Mouse (Mus musculus) liver, embryonic 15.5 days (tissue): ENCODE measurements around the gene Gltp. TPM values are rescaled to one million over a fixed set of nuclear protein-coding genes. Genes with fewer than 3 reads are reported as not detected.

Experiments
- ATAC-seq: fragments of 200-750 bp; cut with Nextera tagmentation; 2 replicates; pipeline ENCODE4 v1.8.0; 2017; ENCODE audit warnings: moderate number of reproducible peaks, mild to moderate bottlenecking, moderate library complexity; ENCODE audit not compliant: insufficient read depth
- H3K27ac ChIP-seq: fragments of 300-500 bp; sonication (generic); replicated peaks from 2 replicates; pipeline ENCODE4 v1.5.1; 2015; ENCODE audit warnings: mild to moderate bottlenecking, inconsistent platforms
- H3K27me3 ChIP-seq: fragments of 300-500 bp; sonication (generic); 2 replicates; pipeline ENCODE4 v1.6.1; 2015; ENCODE audit warnings: mild to moderate bottlenecking, inconsistent platforms
- H3K36me3 ChIP-seq: fragments of 300-500 bp; sonication (generic); replicated peaks from 2 replicates; pipeline ENCODE4 v1.6.1; 2015; ENCODE audit warnings: moderate library complexity, mild to moderate bottlenecking, inconsistent platforms
- H3K4me1 ChIP-seq: fragments of 300-500 bp; sonication (generic); replicated peaks from 2 replicates; pipeline ENCODE4 v1.6.1; 2015; ENCODE audit warnings: inconsistent platforms
- H3K4me2 ChIP-seq: fragments of 300-500 bp; sonication (generic); 2 replicates; pipeline ENCODE4 v1.6.1; 2015; ENCODE audit warnings: moderate library complexity, mild to moderate bottlenecking, inconsistent platforms
- H3K4me3 ChIP-seq: fragments of 300-500 bp; sonication (generic); replicated peaks from 2 replicates; pipeline ENCODE4 v1.5.1; 2015; ENCODE audit warnings: mild to moderate bottlenecking, inconsistent platforms
- H3K9ac ChIP-seq: fragments of 300-500 bp; sonication (generic); 2 replicates; pipeline ENCODE4 v1.6.1; 2015; ENCODE audit warnings: moderate library complexity, mild to moderate bottlenecking, inconsistent platforms
- H3K9me3 ChIP-seq: fragments of 300-500 bp; sonication (generic); replicated peaks from 2 replicates; pipeline ENCODE4 v1.6.1; 2016; ENCODE audit warnings: inconsistent platforms
- WGBS: fragments of 180-500 bp; shearing (Covaris S2); methylation state at CpG from one replicate; pipeline ENCODE4 v1.1.7; 2015; ENCODE audit warnings: mixed read lengths; ENCODE audit not compliant: insufficient replicate concordance; 5-methylcytosine and 5-hydroxymethylcytosine counted together
- polyA plus RNA-seq: library from polyadenylated mRNA; unstranded; fragments of >200 nt; fragmentation: Nextera tagmentation; extraction: Ambion mirVana; gene quantifications from 2 replicates; pipeline ENCODE4 v1.2.1, GENCODE M21; 2015

Gene Gltp
- polyA plus RNA-seq, 1 experiment from 2014 or later = 36.2 TPM

DNA sequence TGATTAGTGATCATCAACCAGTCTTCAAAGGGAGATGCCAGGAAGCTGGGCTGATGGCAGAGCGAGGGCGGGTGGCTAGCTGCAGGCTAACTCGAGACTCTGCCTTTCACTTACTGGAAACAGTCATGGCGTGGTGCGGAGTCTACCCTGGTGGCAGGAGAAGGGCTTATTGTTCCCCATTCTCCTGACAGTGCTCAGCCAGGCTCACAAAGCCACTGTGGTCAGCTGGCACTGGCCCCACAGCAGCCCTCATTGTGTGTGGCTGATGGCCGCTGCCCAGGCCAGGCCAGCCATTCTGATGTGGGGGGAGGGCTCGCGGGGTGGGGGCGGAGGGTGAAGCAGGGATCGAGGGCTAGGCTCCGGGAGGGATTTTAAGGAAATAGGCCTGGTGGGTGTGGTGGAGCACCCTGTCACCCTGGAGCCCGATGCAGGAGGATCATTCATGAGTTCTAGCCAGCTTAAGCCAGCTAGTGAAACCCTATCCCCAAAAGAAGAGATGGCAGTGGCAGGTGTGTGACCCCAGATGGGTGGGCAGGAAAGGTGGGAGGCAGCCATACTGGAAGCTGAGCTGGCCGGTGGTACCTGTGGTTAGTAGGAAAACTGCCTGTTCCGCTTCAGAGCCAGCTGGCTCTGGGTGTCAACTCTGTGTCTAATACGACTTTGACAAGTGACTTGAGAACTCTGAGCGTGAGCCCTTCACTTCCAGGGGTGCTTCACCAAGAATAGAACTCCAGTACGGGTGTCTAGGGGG is 10.8 kb downstream of the Gltp start:
- 59% methylated on average over 17 of the region's 17 CpGs for WGBS
- no peak overlapping the region for H3K4me2 ChIP-seq
- H3K36me3 ChIP-seq = no peaks in the 10 kb centered on the region; the same call in 1 of the 2 replicates
- no peak overlapping the region for H3K9ac ChIP-seq
- H3K4me3 ChIP-seq = no peak overlapping the region
- ATAC-seq = no peak
- no peaks in the 10 kb centered on the region for H3K27me3 ChIP-seq
- no peaks in the 10 kb centered on the region for H3K9me3 ChIP-seq
- no peaks in the 10 kb centered on the region; the same call in 1 of the 2 replicates for H3K4me1 ChIP-seq
- no peak overlapping the region for H3K27ac ChIP-seq

DNA sequence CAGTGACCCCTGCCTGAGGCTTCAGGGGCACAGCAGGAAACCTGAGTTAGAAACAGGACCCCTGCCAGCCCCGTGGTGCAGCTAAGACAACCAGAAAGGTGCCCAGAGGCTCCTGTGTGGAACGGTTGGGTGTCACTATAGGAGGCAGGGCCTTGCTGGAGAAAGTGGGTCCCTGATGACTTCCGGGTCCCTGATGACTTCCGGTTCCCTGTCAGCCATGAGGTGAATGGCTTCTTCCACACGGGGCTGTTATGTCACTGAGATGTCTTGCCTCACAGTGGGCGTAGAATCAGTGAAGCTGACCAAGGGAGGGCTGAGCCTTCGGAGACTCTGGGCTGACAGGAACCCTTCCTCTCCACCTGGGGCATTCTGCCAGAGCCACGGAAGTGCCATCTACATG is 16.2 kb downstream of the Gltp start:
- H3K4me1 ChIP-seq = no peaks in the 10 kb centered on the region
- H3K4me2 ChIP-seq = no peak overlapping the region
- ATAC-seq = no peak
- no peaks in the 10 kb centered on the region for H3K9me3 ChIP-seq
- 73% methylated on average over 8 of the region's 8 CpGs for WGBS
- H3K27ac ChIP-seq = no peak overlapping the region
- H3K9ac ChIP-seq = no peak overlapping the region
- H3K4me3 ChIP-seq = no peak overlapping the region
- peaks cover 4% of the 10 kb centered on the region; the same call in 1 of the 2 replicates for H3K36me3 ChIP-seq
- no peaks in the 10 kb centered on the region for H3K27me3 ChIP-seq

DNA sequence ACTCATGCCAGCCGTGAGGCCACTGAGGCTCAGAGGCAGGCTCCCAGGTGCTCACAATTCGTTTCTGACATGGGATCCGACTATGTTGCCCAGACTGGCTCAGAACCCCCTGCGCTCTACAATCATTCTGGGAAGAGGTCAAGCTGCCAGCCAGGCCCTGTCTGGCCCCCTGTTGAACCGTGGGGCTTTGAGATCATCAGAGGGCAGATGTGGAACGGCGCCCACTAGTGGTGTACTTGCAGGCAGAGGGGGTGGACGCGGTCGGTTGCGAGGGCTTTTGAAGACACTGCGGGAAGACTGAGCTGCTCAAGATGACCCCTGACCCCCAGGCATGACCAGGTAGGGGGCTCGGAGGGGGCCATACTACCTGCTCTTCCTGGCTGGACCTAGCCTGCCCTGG is 17.7 kb downstream of the Gltp start:
- no peak overlapping the region for H3K27ac ChIP-seq
- no peak overlapping the region for H3K4me2 ChIP-seq
- H3K4me3 ChIP-seq = no peak overlapping the region
- WGBS = 81% methylated on average over 13 of the region's 13 CpGs
- no peak overlapping the region for H3K9ac ChIP-seq
- peaks cover 4% of the 10 kb centered on the region; the same call in 1 of the 2 replicates for H3K36me3 ChIP-seq
- no peaks in the 10 kb centered on the region for H3K9me3 ChIP-seq
- H3K4me1 ChIP-seq = peaks cover under 1% of the 10 kb centered on the region; the same call in 1 of the 2 replicates
- ATAC-seq = no peak
- no peaks in the 10 kb centered on the region for H3K27me3 ChIP-seq

DNA sequence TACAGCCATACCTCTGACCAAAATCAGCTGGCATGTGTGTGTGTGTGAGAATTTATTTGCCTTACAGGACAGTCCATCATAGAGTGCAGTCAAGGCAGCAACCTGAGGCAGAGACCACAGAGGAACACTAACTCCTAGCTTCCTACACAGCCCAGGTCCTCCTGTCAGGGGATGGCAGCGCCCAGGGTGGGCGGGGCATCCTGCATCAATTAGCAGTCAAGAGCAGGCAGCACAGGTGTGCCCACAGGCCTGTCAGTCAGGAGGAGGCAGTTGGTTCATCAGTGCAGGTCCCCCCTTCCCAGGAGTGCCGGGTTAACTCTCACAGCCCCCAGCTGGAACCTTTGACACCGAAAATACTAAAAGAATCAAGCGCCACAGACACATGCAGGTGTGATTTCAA is 21.8 kb downstream of the Gltp start:
- H3K27ac ChIP-seq = no peak overlapping the region
- no peaks in the 10 kb centered on the region; the same call in 1 of the 2 replicates for H3K27me3 ChIP-seq
- 0 out of 2 replicates have a peak, but pooled peaks cover 4% of the 10 kb centered on the region for H3K36me3 ChIP-seq
- no peaks in the 10 kb centered on the region for H3K9me3 ChIP-seq
- no peak overlapping the region for H3K4me2 ChIP-seq
- no peak overlapping the region for H3K9ac ChIP-seq
- no peak overlapping the region for H3K4me3 ChIP-seq
- H3K4me1 ChIP-seq = peaks cover 15% of the 10 kb centered on the region
- WGBS = 84% methylated on average over 5 of the region's 5 CpGs
- no peak for ATAC-seq

DNA sequence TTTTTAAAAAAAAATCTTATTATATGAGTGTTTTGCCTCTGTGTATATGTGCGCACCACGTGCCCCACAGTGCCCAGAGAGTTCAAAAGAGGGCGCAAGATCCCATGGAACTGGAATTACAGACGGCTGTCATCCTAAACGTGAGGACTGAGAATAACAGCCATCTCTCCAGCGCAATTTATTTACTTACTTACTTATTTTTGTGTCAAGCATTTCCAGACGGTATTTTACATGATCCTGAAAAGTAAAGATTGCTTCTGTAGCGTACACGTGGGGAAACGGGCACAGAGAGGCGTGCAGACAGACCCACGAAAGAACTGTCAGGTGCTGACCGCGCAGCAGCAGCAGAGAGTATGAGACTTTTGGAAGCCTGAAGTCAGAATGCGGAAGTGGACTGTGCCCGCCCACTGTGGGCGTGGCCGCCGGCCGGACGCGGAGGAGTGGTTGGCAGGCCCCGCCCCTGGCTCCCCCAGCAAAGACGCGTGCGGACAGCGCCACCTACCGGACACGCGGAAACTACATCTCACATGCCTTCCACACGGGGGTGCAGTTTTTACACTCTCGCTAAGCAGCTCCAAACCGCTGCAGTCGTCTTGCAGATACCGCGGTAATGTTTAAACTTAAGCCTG is 23.4 kb downstream of the Gltp start:
- peak; percentile 87 for ATAC-seq
- Histone ChIP-seq H3K9me3 (no peaks in the 10 kb centered on the region), H3K4me1 (peaks cover 15% of the 10 kb centered on the region), H3K4me2 (peak overlapping the region; percentile 80), H3K4me3 (peak overlapping the region; percentile 45), H3K36me3 (0 out of 2 replicates have a peak, but pooled peaks cover 4% of the 10 kb centered on the region), H3K27ac (peak overlapping the region; percentile 69), H3K27me3 (no peaks in the 10 kb centered on the region; the same call in 1 of the 2 replicates), H3K9ac (peak overlapping the region; percentile 31; the same call in 1 of the 2 replicates)
- 2% methylated on average over 36 of the region's 36 CpGs for WGBS

DNA sequence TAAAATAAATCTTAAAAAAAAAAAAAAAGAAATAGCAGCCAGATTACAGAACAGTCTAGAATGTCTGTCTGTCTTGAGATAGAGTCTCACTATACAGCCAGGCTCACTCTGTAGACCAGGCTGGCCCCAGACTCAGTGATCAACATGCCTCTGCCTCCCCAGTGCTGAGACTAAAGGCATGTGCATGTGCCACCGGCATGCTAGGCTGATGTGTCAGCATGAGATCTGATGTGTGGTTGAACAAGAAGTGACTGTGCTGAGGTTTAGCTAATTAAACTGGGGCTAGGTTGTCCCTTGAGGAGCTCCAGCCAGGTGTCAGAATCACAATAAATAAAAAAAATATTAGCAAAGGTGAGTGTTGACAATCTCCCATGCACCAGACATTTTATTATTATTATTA is 24.1 kb downstream of the Gltp start:
- H3K4me2 ChIP-seq = peak overlapping the region; percentile 80
- H3K4me3 ChIP-seq = no peak overlapping the region
- 0 out of 2 replicates have a peak, but pooled peaks cover 4% of the 10 kb centered on the region for H3K36me3 ChIP-seq
- no peak for ATAC-seq
- no peaks in the 10 kb centered on the region; the same call in 1 of the 2 replicates for H3K27me3 ChIP-seq
- peaks cover 15% of the 10 kb centered on the region for H3K4me1 ChIP-seq
- no peaks in the 10 kb centered on the region for H3K9me3 ChIP-seq
- H3K27ac ChIP-seq = no peak overlapping the region
- no peak overlapping the region for H3K9ac ChIP-seq
- WGBS = 42% methylated on average over 1 of the region's 1 CpGs

DNA sequence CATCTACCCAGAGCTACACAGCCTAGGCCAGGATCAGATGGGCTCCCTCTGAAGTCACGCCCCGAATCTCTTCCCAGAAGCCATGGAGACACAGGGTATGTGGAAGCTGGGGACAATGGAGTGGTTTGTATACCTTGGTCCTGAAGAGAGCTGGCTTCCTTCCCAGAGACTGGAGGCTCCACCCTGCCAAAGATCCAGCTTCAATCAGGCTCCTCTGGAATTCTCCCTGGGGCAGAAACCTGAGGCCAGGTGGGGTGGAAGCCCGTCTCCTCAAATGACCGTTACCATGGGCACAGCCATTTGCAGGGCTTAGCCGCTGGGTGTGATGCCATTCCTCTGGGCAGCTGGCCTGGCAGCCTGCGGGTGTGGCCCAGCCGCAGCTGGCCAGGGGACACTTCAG is 26.0 kb downstream of the Gltp start:
- Histone ChIP-seq H3K4me2 (no peak overlapping the region), H3K27ac (no peak overlapping the region), H3K9ac (no peak overlapping the region), H3K9me3 (no peaks in the 10 kb centered on the region), H3K4me3 (no peak overlapping the region), H3K4me1 (peaks cover 15% of the 10 kb centered on the region), H3K36me3 (no peaks in the 10 kb centered on the region), H3K27me3 (peaks cover 11% of the 10 kb centered on the region)
- WGBS = 68% methylated on average over 7 of the region's 7 CpGs
- no peak for ATAC-seq

DNA sequence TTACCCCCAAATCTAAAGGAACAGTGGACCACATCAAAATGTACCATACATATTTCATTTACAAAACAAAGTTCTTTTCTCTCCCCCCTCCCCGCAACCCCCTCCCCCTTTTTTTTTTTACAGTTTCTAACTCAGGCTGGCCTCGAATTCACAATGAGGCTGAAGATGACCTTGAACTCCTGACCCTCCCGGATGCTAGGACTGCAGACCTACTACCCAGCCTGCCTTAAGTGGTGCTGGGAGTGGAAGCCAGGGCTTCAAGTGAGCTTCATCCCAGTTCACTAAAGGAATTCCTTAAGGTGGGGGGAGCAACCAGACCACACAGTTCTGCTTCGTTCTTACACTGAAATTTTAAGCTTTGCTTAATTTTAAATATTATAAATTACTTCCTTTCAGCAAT is 26.6 kb downstream of the Gltp start:
- no peak for ATAC-seq
- H3K4me3 ChIP-seq = no peak overlapping the region
- H3K9ac ChIP-seq = no peak overlapping the region
- peaks cover 15% of the 10 kb centered on the region for H3K4me1 ChIP-seq
- no peak overlapping the region for H3K27ac ChIP-seq
- H3K9me3 ChIP-seq = no peaks in the 10 kb centered on the region
- 59% methylated on average over 4 of the region's 4 CpGs for WGBS
- H3K36me3 ChIP-seq = no peaks in the 10 kb centered on the region
- peaks cover 17% of the 10 kb centered on the region for H3K27me3 ChIP-seq
- no peak overlapping the region for H3K4me2 ChIP-seq

DNA sequence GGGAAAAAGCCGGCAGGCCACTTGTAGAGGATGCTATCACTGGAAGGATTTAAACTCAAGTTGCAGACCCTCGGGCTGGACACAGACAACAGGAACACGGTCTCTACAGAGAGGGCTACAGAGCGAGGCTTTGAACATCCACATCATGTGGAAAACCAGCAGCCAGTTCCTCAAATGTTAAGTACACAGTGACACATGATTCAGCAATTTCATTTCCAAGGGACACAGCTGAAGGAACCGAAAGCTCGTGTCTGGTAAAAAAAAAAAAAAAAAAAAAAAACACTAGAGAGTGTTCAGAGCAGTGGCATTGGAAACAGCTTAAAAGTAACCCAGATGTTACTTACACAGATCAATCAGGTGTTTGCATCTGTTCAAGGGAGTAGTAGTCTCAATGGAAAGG is 29.8 kb downstream of the Gltp start:
- 15% methylated on average over 6 of the region's 6 CpGs for WGBS
- Histone ChIP-seq H3K9ac (no peak overlapping the region), H3K9me3 (no peaks in the 10 kb centered on the region), H3K27ac (0 out of 2 replicates have a peak overlapping the region, but pooled peaks have one; percentile 33), H3K4me1 (0 out of 2 replicates have a peak, but pooled peaks cover 5% of the 10 kb centered on the region), H3K4me3 (no peak overlapping the region), H3K27me3 (peaks cover 48% of the 10 kb centered on the region), H3K4me2 (no peak overlapping the region), H3K36me3 (no peaks in the 10 kb centered on the region)
- no peak for ATAC-seq

DNA sequence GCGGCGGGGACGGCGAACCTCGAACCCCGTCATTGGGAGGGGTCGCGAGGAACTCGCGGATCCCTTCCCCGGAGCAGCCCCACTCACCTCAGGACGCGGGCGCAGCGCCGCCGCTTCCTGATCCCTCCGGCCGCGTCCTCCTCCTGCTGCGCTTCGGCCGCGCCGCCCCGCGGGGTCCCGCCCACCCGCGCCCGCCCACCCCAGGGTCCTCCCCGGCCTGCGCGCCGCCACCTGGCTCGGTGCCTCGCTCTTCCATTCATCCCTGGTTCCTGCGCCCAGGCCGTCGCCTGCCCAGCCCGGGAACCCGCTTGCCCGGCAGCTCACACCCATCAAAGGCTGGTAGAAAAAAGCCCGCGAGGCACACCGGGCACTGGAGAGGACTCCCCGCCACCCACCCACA is 32.5 kb downstream of the Gltp start, which contains the start of gene Trpv4:
Gene Trpv4 (minus strand): TSS at position 167 of the 400 bp plus-strand sequence.
- no peak within 1 kb of the TSS for H3K9ac ChIP-seq
- no peak within 1 kb of the TSS for H3K27ac ChIP-seq
- no peak for ATAC-seq
- H3K27me3 ChIP-seq = peaks cover 62% of the 10 kb centered on the region
- peak within 1 kb of the TSS; percentile 40 for H3K4me3 ChIP-seq
- WGBS = 2% methylated on average over 47 of the region's 47 CpGs
- 0 out of 2 replicates have a peak, but pooled peaks cover 5% of the 10 kb centered on the region for H3K4me1 ChIP-seq
- H3K4me2 ChIP-seq = peak within 1 kb of the TSS; percentile 61
- H3K36me3 ChIP-seq = no peaks in the 10 kb centered on the region
- no peaks in the 10 kb centered on the region for H3K9me3 ChIP-seq

DNA sequence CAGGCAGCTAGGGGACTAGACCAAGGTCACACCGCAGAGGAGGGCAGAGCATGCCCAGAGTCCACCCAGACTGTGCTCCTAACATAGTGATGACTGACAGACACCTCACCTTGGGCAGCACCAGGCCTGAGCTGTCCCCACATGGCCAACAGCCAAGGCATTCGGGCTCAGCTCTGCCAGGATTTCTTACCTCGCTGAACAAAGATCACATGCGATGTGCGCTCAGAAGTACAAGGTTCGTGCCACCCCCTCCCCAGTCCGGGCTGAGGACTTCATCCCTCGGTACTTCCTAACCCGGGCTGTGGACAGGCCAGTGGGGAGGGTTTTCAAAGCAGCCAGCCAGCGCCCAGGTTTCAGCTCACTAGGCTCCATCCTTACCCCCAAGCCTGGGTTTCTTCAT is 33.4 kb downstream of the Gltp start:
- no peak for ATAC-seq
- no peak overlapping the region for H3K4me3 ChIP-seq
- no peak overlapping the region for H3K9ac ChIP-seq

More for the DNA sequence above, 33.4 kb downstream of the Gltp start:
- 0 out of 2 replicates have a peak, but pooled peaks cover 5% of the 10 kb centered on the region for H3K4me1 ChIP-seq
- H3K27ac ChIP-seq = no peak overlapping the region
- 38% methylated on average over 10 of the region's 10 CpGs for WGBS
- H3K4me2 ChIP-seq = no peak overlapping the region
- peaks cover 62% of the 10 kb centered on the region for H3K27me3 ChIP-seq
- no peaks in the 10 kb centered on the region for H3K9me3 ChIP-seq
- H3K36me3 ChIP-seq = no peaks in the 10 kb centered on the region
